Mouse (Mus musculus) midbrain, embryonic 14.5 days (tissue): Measurements from ENCODE around the gene Tmem131l. TPM values are rescaled to one million over a fixed set of nuclear protein-coding genes. Genes with fewer than 3 reads are reported as not detected.

Experiments
- ATAC-seq: fragments of 200-750 bp; cut with Nextera tagmentation; 2 replicates; pipeline ENCODE4 v1.8.0; 2017; ENCODE audit warnings: moderate number of reproducible peaks, moderate library complexity; ENCODE audit not compliant: low FRiP score, low TSS enrichment
- DNase-seq: peaks from one replicate; pipeline ENCODE4 v3.0.0-alpha.2; 2015
- H3K27ac ChIP-seq: fragments of 300-500 bp; sonication (generic); replicated peaks from 2 replicates; pipeline ENCODE4 v1.5.1; 2014; ENCODE audit warnings: mild to moderate bottlenecking, low read depth, low read length, moderate library complexity
- H3K27me3 ChIP-seq: fragments of 300-500 bp; sonication (generic); 2 replicates; pipeline ENCODE4 v1.6.1; 2014; ENCODE audit warnings: low read length, control low read depth, mixed read lengths; ENCODE audit not compliant: control insufficient read depth, insufficient read depth
- H3K36me3 ChIP-seq: fragments of 300-500 bp; sonication (generic); 2 replicates; pipeline ENCODE4 v1.6.1; 2014; ENCODE audit warnings: low read length, control low read depth; ENCODE audit not compliant: control insufficient read depth, insufficient read depth
- H3K4me1 ChIP-seq: fragments of 300-500 bp; sonication (generic); 2 replicates; pipeline ENCODE4 v1.6.1; 2014; ENCODE audit warnings: mild to moderate bottlenecking, antibody characterized with exemption, low read length, control low read depth; ENCODE audit not compliant: control insufficient read depth, insufficient read depth
- H3K4me2 ChIP-seq: fragments of 300-500 bp; sonication (generic); 2 replicates; pipeline ENCODE4 v1.6.1; 2014; ENCODE audit warnings: mild to moderate bottlenecking, low read length, moderate library complexity
- H3K4me3 ChIP-seq: fragments of 300-500 bp; sonication (generic); replicated peaks from 2 replicates; pipeline ENCODE4 v1.5.1; 2014; ENCODE audit warnings: low read depth, low read length
- H3K9ac ChIP-seq: fragments of 300-500 bp; sonication (generic); replicated peaks from 2 replicates; pipeline ENCODE4 v1.6.1; 2014; ENCODE audit warnings: mild to moderate bottlenecking, low read length, moderate library complexity
- H3K9me3 ChIP-seq: fragments of 300-500 bp; sonication (generic); 2 replicates; pipeline ENCODE4 v1.6.1; 2016; ENCODE audit warnings: low read length, control low read depth, mixed read lengths; ENCODE audit not compliant: control insufficient read depth
- WGBS: fragments of 180-500 bp; shearing (Covaris S2); extraction: QIAGEN DNeasy Blood & Tissue Kit; methylation state at CpG from one replicate; pipeline ENCODE4 v1.1.7; 2014; 5-methylcytosine and 5-hydroxymethylcytosine counted together
- polyA plus RNA-seq: library from polyadenylated mRNA; unstranded; fragments of >200 nt; fragmentation: Nextera tagmentation; extraction: Ambion mirVana; gene quantifications from 2 replicates; pipeline ENCODE4 v1.2.1, GENCODE M21; 2014

Tmem131l gene
- polyA plus RNA-seq, 1 experiment from 2014 or later: 90.7 TPM

GRCm38 (mm10) chr3:84060946-84061345, 21.0 kb upstream of the Tmem131l start:
- WGBS: 91% methylated on average over 5 of the region's 5 CpGs
- ATAC-seq (no peak), DNase-seq (no peak)
- H3K4me3 ChIP-seq: no peak overlapping the region
- H3K27ac ChIP-seq: no peak overlapping the region
- H3K36me3 ChIP-seq: no peaks in the 10 kb centered on the region
- H3K27me3 ChIP-seq: no peaks in the 10 kb centered on the region
- no peak overlapping the region for H3K9ac ChIP-seq
- no peaks in the 10 kb centered on the region for H3K9me3 ChIP-seq
- no peaks in the 10 kb centered on the region for H3K4me1 ChIP-seq
- H3K4me2 ChIP-seq: no peak overlapping the region

GRCm38 (mm10) chr3:84060128-84060527, 20.2 kb upstream of the Tmem131l start:
- H3K9ac ChIP-seq: no peak overlapping the region
- H3K4me1 ChIP-seq: no peaks in the 10 kb centered on the region
- H3K9me3 ChIP-seq: no peaks in the 10 kb centered on the region
- DNase-seq (no peak), ATAC-seq (no peak)
- H3K4me3 ChIP-seq: no peak overlapping the region
- no peak overlapping the region for H3K4me2 ChIP-seq
- no peaks in the 10 kb centered on the region for H3K36me3 ChIP-seq
- no peak overlapping the region for H3K27ac ChIP-seq
- no peaks in the 10 kb centered on the region for H3K27me3 ChIP-seq
- WGBS: 74% methylated on average over 4 of the region's 4 CpGs

GRCm38 (mm10) chr3:84059676-84060075, 19.7 kb upstream of the Tmem131l start:
- H3K9ac ChIP-seq: no peak overlapping the region
- H3K36me3 ChIP-seq: no peaks in the 10 kb centered on the region
- peak; percentile 27 for DNase-seq
- no peak overlapping the region for H3K27ac ChIP-seq
- H3K9me3 ChIP-seq: no peaks in the 10 kb centered on the region
- H3K4me3 ChIP-seq: no peak overlapping the region
- H3K27me3 ChIP-seq: no peaks in the 10 kb centered on the region
- WGBS: 74% methylated on average over 4 of the region's 4 CpGs
- no peak for ATAC-seq
- no peak overlapping the region for H3K4me2 ChIP-seq
- H3K4me1 ChIP-seq: no peaks in the 10 kb centered on the region

DNA sequence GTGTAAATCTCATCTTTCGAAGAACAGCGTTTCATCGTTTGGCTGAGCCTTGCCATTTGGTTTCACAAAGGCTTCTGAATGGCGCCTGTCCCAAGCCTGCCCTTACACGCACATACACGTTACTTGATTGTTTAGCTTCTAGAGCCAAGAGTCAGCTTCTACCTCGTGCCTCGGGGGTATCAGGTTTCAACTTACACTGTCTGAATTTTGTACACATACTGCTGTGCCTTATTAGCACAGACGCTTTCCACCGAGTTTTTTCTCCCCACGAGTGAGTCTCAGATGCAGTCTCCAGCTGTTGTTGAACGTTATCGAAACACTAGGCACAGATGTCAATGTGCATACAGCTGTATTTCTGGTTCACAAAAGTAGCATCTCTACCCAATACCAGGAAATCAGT, 19.3 kb upstream of the Tmem131l start:
- ATAC-seq: no peak
- Histone ChIP-seq H3K9ac (no peak overlapping the region), H3K9me3 (no peaks in the 10 kb centered on the region), H3K27ac (no peak overlapping the region), H3K27me3 (no peaks in the 10 kb centered on the region), H3K4me1 (no peaks in the 10 kb centered on the region), H3K4me2 (no peak overlapping the region), H3K36me3 (no peaks in the 10 kb centered on the region), H3K4me3 (no peak overlapping the region)
- no peak for DNase-seq
- WGBS: 68% methylated on average over 13 of the region's 13 CpGs

DNA sequence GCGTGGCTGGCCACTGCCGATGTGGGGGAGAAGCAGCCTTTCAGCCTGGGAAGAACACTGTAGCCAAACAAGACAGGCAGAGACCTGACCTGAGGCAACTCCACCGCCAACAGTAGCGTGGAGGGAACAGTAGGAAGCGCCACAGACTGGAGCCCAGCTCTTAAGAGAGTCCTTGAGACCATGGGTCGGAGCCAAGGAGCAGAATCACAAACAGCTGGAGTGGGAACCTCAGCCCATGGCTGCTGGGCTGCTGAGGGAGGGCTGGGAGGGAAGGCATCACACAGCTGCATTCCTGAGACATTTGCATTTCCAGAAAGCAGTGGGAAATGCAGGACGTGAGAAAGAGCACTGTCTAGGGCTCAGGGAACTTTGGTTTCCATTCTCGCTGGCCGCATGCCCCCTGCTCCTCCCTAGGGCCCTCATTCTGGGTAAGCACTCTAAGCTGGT, 8.8 kb upstream of the Tmem131l start:
- no peak overlapping the region for H3K4me2 ChIP-seq
- ATAC-seq: no peak
- H3K4me1 ChIP-seq: no peaks in the 10 kb centered on the region
- H3K27ac ChIP-seq: no peak overlapping the region
- no peak overlapping the region for H3K4me3 ChIP-seq
- WGBS: 9% methylated on average over 9 of the region's 9 CpGs
- DNase-seq: peak; percentile 47
- H3K36me3 ChIP-seq: no peaks in the 10 kb centered on the region
- H3K9me3 ChIP-seq: no peaks in the 10 kb centered on the region
- no peaks in the 10 kb centered on the region for H3K27me3 ChIP-seq
- no peak overlapping the region for H3K9ac ChIP-seq

DNA sequence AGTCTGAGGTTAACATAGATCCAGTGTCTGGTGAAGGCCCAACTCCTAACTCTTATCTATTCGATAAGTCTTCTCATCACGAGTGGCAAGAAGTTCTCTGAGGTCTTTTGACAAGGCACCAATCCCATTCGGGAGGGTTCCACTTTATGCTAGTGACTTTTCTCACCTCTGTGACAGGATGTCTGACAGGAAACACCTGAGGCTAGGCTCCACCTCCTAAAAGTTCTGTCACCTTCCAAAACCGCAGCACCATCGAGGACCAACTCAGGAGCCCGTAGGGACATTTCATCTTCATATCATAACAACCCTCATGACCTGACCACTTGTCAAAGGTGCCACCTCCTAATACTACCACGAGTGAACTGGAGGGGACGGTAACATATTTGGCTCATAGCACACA, 6.2 kb upstream of the Tmem131l start:
- Histone ChIP-seq H3K4me2 (no peak overlapping the region), H3K27ac (no peak overlapping the region), H3K9ac (no peak overlapping the region), H3K27me3 (no peaks in the 10 kb centered on the region), H3K36me3 (no peaks in the 10 kb centered on the region), H3K4me1 (no peaks in the 10 kb centered on the region), H3K4me3 (no peak overlapping the region), H3K9me3 (no peaks in the 10 kb centered on the region)
- ATAC-seq (no peak), DNase-seq (no peak)
- 96% methylated on average over 8 of the region's 8 CpGs for WGBS

- no peaks in the 10 kb centered on the region for H3K27me3 ChIP-seq
- ATAC-seq: no peak
Observed at GRCm38 (mm10) chr3:84041739-84042138, 1.8 kb upstream of the Tmem131l start.

DNA sequence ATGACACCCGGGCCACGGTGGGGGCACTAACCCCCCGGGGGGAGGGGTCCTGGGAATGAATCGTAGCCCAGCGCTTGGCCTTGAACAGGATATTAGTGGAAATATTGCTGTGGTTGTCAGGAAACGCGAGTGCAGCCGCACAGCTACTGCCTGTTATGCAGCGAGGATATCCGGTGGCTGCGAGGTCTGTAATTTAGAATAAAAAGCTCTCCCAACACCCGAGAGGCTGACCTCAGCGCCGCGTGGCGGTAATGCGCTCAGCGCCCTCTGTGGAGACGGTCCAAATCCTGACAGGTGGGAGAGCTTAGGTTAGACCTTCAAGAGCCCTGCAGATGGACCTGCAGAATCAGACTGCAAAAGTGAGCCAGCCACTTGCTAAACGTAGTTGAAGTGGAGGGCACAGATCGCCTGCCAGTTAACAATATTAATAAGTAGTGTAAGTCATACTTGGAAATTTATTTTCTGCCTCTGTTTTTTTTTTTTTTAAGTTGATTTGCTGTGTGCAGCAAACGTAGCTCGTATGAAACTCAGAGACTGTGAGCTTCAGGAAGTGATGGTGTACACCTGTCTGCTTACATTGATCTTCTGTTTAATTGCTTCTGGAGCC, 604 bp upstream of the Tmem131l start:
- Histone ChIP-seq H3K27ac (peak overlapping the region; percentile 96), H3K4me2 (peak overlapping the region; percentile 94)
- ATAC-seq: peak; percentile 48

More at GRCm38 (mm10) chr3:84041739-84042138, 1.8 kb upstream of the Tmem131l start:
- Histone ChIP-seq H3K4me3 (no peak overlapping the region), H3K27ac (no peak overlapping the region), H3K9ac (no peak overlapping the region), H3K9me3 (no peaks in the 10 kb centered on the region), H3K4me2 (no peak overlapping the region), H3K4me1 (peaks cover 13% of the 10 kb centered on the region), H3K36me3 (no peaks in the 10 kb centered on the region)
- no peak for DNase-seq
- WGBS: 88% methylated on average over 8 of the region's 8 CpGs

DNA sequence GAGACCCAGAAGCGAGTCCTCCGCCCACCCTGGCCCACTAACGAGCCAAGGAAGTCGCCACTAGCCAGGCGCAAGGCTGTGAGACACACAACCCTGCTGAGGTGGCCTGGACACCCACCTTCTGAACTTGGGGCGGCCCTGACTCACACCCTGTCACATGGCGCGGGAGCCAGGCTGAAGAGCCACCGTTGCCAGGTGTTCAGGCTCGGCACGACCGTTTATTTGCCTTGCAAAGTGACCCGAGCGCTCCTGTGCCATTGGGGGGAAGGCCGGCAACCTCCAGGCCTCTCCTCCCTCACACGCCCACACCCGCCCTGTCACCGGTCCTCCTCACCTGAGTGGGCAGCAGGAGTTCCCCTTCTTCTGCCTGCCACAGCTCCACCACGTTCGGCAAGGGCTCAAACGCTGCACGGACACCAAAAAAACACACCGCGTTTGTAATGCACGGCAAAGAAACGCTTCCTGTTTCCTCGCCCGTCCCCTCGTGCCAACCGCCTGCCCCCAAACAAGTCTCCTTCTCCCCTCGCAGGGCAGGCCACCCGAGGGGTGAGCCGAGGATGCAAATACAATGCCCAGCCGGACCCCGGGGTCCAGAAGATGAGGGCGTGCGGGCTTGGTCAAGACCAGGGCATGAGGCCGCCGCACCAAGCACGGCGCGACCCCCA, 862 bp downstream of the Tmem131l start:
- WGBS: under 1% methylated on average over 42 of the region's 42 CpGs
- peak; percentile 77 for DNase-seq
- Histone ChIP-seq H3K4me1 (peaks cover 27% of the 10 kb centered on the region), H3K36me3 (0 out of 2 replicates have a peak, but pooled peaks cover 2% of the 10 kb centered on the region), H3K4me3 (peak overlapping the region; percentile 75), H3K27me3 (no peaks in the 10 kb centered on the region), H3K9me3 (no peaks in the 10 kb centered on the region), H3K9ac (peak overlapping the region; percentile 95), H3K27ac (peak overlapping the region; percentile 96), H3K4me2 (peak overlapping the region; percentile 94)
- ATAC-seq: peak; percentile 35

More for the DNA sequence above, 604 bp upstream of the Tmem131l start:
- peaks cover 18% of the 10 kb centered on the region for H3K4me1 ChIP-seq
- peak; percentile 81 for DNase-seq
- H3K9ac ChIP-seq: peak overlapping the region; percentile 95
- 0 out of 2 replicates have a peak, but pooled peaks cover 2% of the 10 kb centered on the region for H3K36me3 ChIP-seq
- H3K9me3 ChIP-seq: no peaks in the 10 kb centered on the region
- 5% methylated on average over 23 of the region's 23 CpGs for WGBS
- peak overlapping the region; percentile 75 for H3K4me3 ChIP-seq
- no peaks in the 10 kb centered on the region for H3K27me3 ChIP-seq
